Mouse (Mus musculus) heart, adult 2 months (tissue): ENCODE results near the gene Fbxo36.

Experiments used
- CTCF ChIP-seq: fragments of 200-600 bp; IDR thresholded peaks from 2 replicates; pipeline ENCODE4 v1.8.1; 2022; ENCODE audit warnings: antibody characterized with exemption, mild to moderate bottlenecking, moderate library complexity
- EP300 ChIP-seq: fragments of 200-500 bp; IDR thresholded peaks from 2 replicates; pipeline ENCODE4 v1.6.1; 2011; ENCODE audit warnings: low read depth, low read length, control low read depth; ENCODE audit not compliant: insufficient read depth
- POLR2A ChIP-seq: fragments of 200-500 bp; IDR thresholded peaks from 2 replicates; pipeline ENCODE4 v1.6.1; 2011; ENCODE audit warnings: mild to moderate bottlenecking, low read depth, low read length, control low read depth; ENCODE audit not compliant: insufficient read depth

- TF ChIP-seq CTCF: no peak
- no peak for TF ChIP-seq POLR2A
- no peak for TF ChIP-seq EP300
These were observed 64.8 kb downstream of the Fbxo36 start for GRCm38 (mm10) chr1:84904467-84904866.
